Mouse (Mus musculus) small intestine, adult 10 weeks (tissue): ENCODE measurements around the gene Carmil3. TPM values are rescaled to one million over a fixed set of nuclear protein-coding genes. Genes with fewer than 3 reads are reported as not detected.

Experiments
- polyA plus RNA-seq: library from polyadenylated mRNA; stranded (reverse); fragments of 350-450 nt; fragmentation: Illumina TruSeq; extraction: RNeasy Lipid Tissue Mini Kit (QIAGEN cat#74804); gene quantifications from one replicate; pipeline ENCODE4 v1.2.3, GENCODE M21; 2014; ENCODE audit warnings: low replicate concordance

Gene Carmil3
- not detected for polyA plus RNA-seq

GRCm38 (mm10) chr14:55490361-55491201 lies at the start of gene Carmil3:
Gene Carmil3, plus strand, starts transcription at chr14:55490651.

GRCm38 (mm10) chr14:55478651-55479599 lies 11.5 kb upstream of the Carmil3 start, which contains the start of gene Dhrs4:
Gene Dhrs4, plus strand, starts transcription at chr14:55478758.

GRCm38 (mm10) chr14:55510125-55510731 lies 19.8 kb downstream of the Carmil3 start, which contains the start of gene Cpne6:
Gene Cpne6, plus strand, starts transcription at chr14:55510445.

GRCm38 (mm10) chr14:55524785-55525184 lies 34.3 kb downstream of the Carmil3 start, which contains the start of gene Nrl:
Gene Nrl, minus strand, starts transcription at chr14:55524981.

GRCm38 (mm10) chr14:55540067-55540786 lies 49.8 kb downstream of the Carmil3 start, which contains the start of gene Pck2:
Gene Pck2, plus strand, starts transcription at chr14:55540266.

Other genes with a start within 250 kb of the Carmil3 start
- gene Dhrs4, start 11.9 kb upstream of the Carmil3 start, polyA plus RNA-seq = 120 TPM
- not detected for gene Cpne6, start 19.8 kb downstream of the Carmil3 start, polyA plus RNA-seq
- gene Nrl, start 34.3 kb downstream of the Carmil3 start, polyA plus RNA-seq = not detected
- gene Pck2, start 49.6 kb downstream of the Carmil3 start, polyA plus RNA-seq = 3.2 TPM
- gene Dcaf11, start 69.4 kb downstream of the Carmil3 start, polyA plus RNA-seq = 15.6 TPM
- not detected for gene A730061H03Rik, start 69.8 kb downstream of the Carmil3 start, polyA plus RNA-seq
- not detected for gene Fitm1, start 85.0 kb downstream of the Carmil3 start, polyA plus RNA-seq
- gene Psme1, start 87.5 kb downstream of the Carmil3 start, polyA plus RNA-seq = 223 TPM
- gene Emc9, start 94.7 kb downstream of the Carmil3 start, polyA plus RNA-seq = 10.6 TPM
- 276 TPM for gene Psme2, start 100.5 kb downstream of the Carmil3 start, polyA plus RNA-seq
- gene Rnf31, start 101.1 kb downstream of the Carmil3 start, polyA plus RNA-seq = 4.8 TPM
- 60.3 TPM for gene Irf9, start 112.9 kb downstream of the Carmil3 start, polyA plus RNA-seq
- gene Rec8, start 127.4 kb downstream of the Carmil3 start, polyA plus RNA-seq = 2.0 TPM
- gene Ipo4, start 145.3 kb downstream of the Carmil3 start, polyA plus RNA-seq = 1.1 TPM
- gene Gm49378, start 147.2 kb downstream of the Carmil3 start, polyA plus RNA-seq = 0.89 TPM
- 46.5 TPM for gene Tm9sf1, start 153.2 kb downstream of the Carmil3 start, polyA plus RNA-seq
- gene Tssk4, start 159.5 kb downstream of the Carmil3 start, polyA plus RNA-seq = not detected
- 29.1 TPM for gene Mdp1, start 169.9 kb downstream of the Carmil3 start, polyA plus RNA-seq
- gene Gmpr2, start 181.3 kb downstream of the Carmil3 start, polyA plus RNA-seq = 19.7 TPM
- gene Nedd8, start 181.5 kb downstream of the Carmil3 start, polyA plus RNA-seq = 16.8 TPM
- 15.6 TPM for gene Tinf2, start 191.2 kb downstream of the Carmil3 start, polyA plus RNA-seq
- not detected for gene Tgm1, start 223.3 kb downstream of the Carmil3 start, polyA plus RNA-seq
- 0.33 TPM for gene Rabggta, start 231.6 kb downstream of the Carmil3 start, polyA plus RNA-seq